Mouse (Mus musculus): ENCODE measurements at regions not wholly inside any gene's neighbourhood (a gene's known extent, or its start where the extent isn't known, plus 50 kb on each side); places are given as distances from the start of the nearest gene placed in this dataset.
A peak's percentile ranks its signal among the peaks of the same experiment; 100 is the strongest.

GRCm38 (mm10) chr14:46638516-46638915, 121.8 kb upstream of the Cdkn3 start:
- no peak for DNase-seq

GRCm38 (mm10) chr14:46637240-46637639, 123.1 kb upstream of the Cdkn3 start:
- DNase-seq: no peak

GRCm38 (mm10) chr14:46636364-46636763, 124.0 kb upstream of the Cdkn3 start:
- DNase-seq: no peak

- DNase-seq: no peak
These were observed 125.0 kb upstream of the Cdkn3 start for GRCm38 (mm10) chr14:46635322-46635721.

- no peak for DNase-seq
These were observed 125.6 kb upstream of the Cdkn3 start for GRCm38 (mm10) chr14:46634656-46635244.

- no peak for DNase-seq
These were observed 126.1 kb upstream of the Cdkn3 start for GRCm38 (mm10) chr14:46634251-46634650.

GRCm38 (mm10) chr14:46627690-46628089, 132.7 kb upstream of the Cdkn3 start:
- DNase-seq: no peak

GRCm38 (mm10) chr14:46625760-46626159, 134.6 kb upstream of the Cdkn3 start:
- DNase-seq: no peak

- DNase-seq: no peak
These were observed 136.7 kb upstream of the Cdkn3 start for GRCm38 (mm10) chr14:46623645-46624044.

- no peak for DNase-seq
These were observed 144.3 kb upstream of the Cdkn3 start for GRCm38 (mm10) chr14:46616030-46616429.

GRCm38 (mm10) chr14:46614936-46615335, 145.4 kb upstream of the Cdkn3 start:
- no peak for DNase-seq

GRCm38 (mm10) chr14:46613748-46614147, 146.6 kb upstream of the Cdkn3 start:
- no peak for DNase-seq

GRCm38 (mm10) chr14:46613211-46613610, 147.1 kb upstream of the Cdkn3 start:
- DNase-seq: no peak

- no peak for DNase-seq
These were observed 147.8 kb upstream of the Cdkn3 start for GRCm38 (mm10) chr14:46612584-46612983.

GRCm38 (mm10) chr14:46610926-46611325, 149.4 kb upstream of the Cdkn3 start:
- DNase-seq: no peak

- no peak for DNase-seq
These were observed 150.0 kb upstream of the Cdkn3 start for GRCm38 (mm10) chr14:46610226-46610855.

- DNase-seq: no peak
These were observed 153.6 kb upstream of the Cdkn3 start for GRCm38 (mm10) chr14:46606694-46607093.

GRCm38 (mm10) chr14:46606037-46606436, 154.3 kb upstream of the Cdkn3 start:
- no peak for DNase-seq

GRCm38 (mm10) chr14:46604886-46605531, 155.3 kb upstream of the Cdkn3 start:
- DNase-seq: peak; percentile 55 to 67

- no peak for DNase-seq
These were observed 156.0 kb upstream of the Cdkn3 start for GRCm38 (mm10) chr14:46604156-46604885.

GRCm38 (mm10) chr14:46596696-46597359, 163.5 kb upstream of the Cdkn3 start:
- DNase-seq: no peak

- DNase-seq: no peak
These were observed 166.2 kb upstream of the Cdkn3 start for GRCm38 (mm10) chr14:46594151-46594550.

- no peak for DNase-seq
These were observed 168.5 kb upstream of the Cdkn3 start for GRCm38 (mm10) chr14:46591753-46592359.
